Mouse (Mus musculus) megakaryocyte progenitor cell, adult 5-6 weeks (primary cell): Measurements from ENCODE around the gene Spindoc. TPM values are rescaled to one million over a fixed set of nuclear protein-coding genes. Genes with fewer than 3 reads are reported as not detected.

Experiments used
- total RNA-seq, 2 experiments: library from RNA; stranded (forward) in 1 of 2; stranded (reverse) in 1 of 2; fragments of 157-497, 149-512 nt in 1 of 2; fragments of 200-1000 nt in 1 of 2; gene quantifications; 2 replicates each; pipeline versions ENCODE4 v1.2.3 to v1.2.4; 2015 to 2017

Gene Spindoc
- total RNA-seq, 2 experiments from 2014 or later = 2.6 to 7.6 TPM

Other genes with a start within 250 kb of the Spindoc start
- gene Otub1, start 176.7 kb downstream of the Spindoc start, total RNA-seq (2015) = 33.1 and 34.0 TPM in 2 replicates
- 60.8 and 69.5 TPM in 2 replicates for gene Otub1, start 176.7 kb downstream of the Spindoc start, total RNA-seq (2017)
- gene Cox8a, start 165.4 kb downstream of the Spindoc start, total RNA-seq (2015) = 599 and 622 TPM in 2 replicates
- 549 and 714 TPM in 2 replicates for gene Cox8a, start 165.4 kb downstream of the Spindoc start, total RNA-seq (2017)
- 49.8 and 57.5 TPM in 2 replicates for gene Naa40, start 141.8 kb downstream of the Spindoc start, total RNA-seq (2015)
- gene Naa40, start 141.8 kb downstream of the Spindoc start, total RNA-seq (2017) = 47.1 and 51.8 TPM in 2 replicates
- gene Rcor2, start 115.7 kb downstream of the Spindoc start, total RNA-seq (2015) = 0.99 and 1.2 TPM in 2 replicates
- gene Rcor2, start 115.7 kb downstream of the Spindoc start, total RNA-seq (2017) = 1.2 and 2.7 TPM in 2 replicates
- gene Mark2, start 41.1 kb downstream of the Spindoc start, total RNA-seq (2015) = 63.8 and 70.0 TPM in 2 replicates
- gene Mark2, start 41.1 kb downstream of the Spindoc start, total RNA-seq (2017) = 23.3 and 24.8 TPM in 2 replicates
- gene 2700081O15Rik, start 34.6 kb upstream of the Spindoc start, total RNA-seq (2015) = 1.5 and 2.3 TPM in 2 replicates
- 1.4 and 3.2 TPM in 2 replicates for gene 2700081O15Rik, start 34.6 kb upstream of the Spindoc start, total RNA-seq (2017)
- 281 and 296 TPM in 2 replicates for gene Rtn3, start 100.3 kb upstream of the Spindoc start, total RNA-seq (2015)
- 85.5 and 97.7 TPM in 2 replicates for gene Rtn3, start 100.3 kb upstream of the Spindoc start, total RNA-seq (2017)
- gene Atl3, start 111.0 kb upstream of the Spindoc start, total RNA-seq (2015) = 45.3 and 45.7 TPM in 2 replicates
- gene Atl3, start 111.0 kb upstream of the Spindoc start, total RNA-seq (2017) = 51.2 and 59.5 TPM in 2 replicates
- gene Pla2g16, start 174.5 kb upstream of the Spindoc start, total RNA-seq (2015) = 6.8 and 11.1 TPM in 2 replicates
- 8.1 and 12.6 TPM in 2 replicates for gene Pla2g16, start 174.5 kb upstream of the Spindoc start, total RNA-seq (2017)
- gene Lgals12, start 224.2 kb upstream of the Spindoc start, total RNA-seq (2015) = not detected in 2 replicates
- not detected in 2 replicates for gene Lgals12, start 224.2 kb upstream of the Spindoc start, total RNA-seq (2017)
- gene Hrasls5, start 229.5 kb upstream of the Spindoc start, total RNA-seq (2015) = not detected in 2 replicates
- gene Hrasls5, start 229.5 kb upstream of the Spindoc start, total RNA-seq (2017) = not detected in 2 replicates